Mouse (Mus musculus) hindbrain, embryonic 14.5 days (tissue): ENCODE results near the gene St8sia1. TPM values are rescaled to one million over a fixed set of nuclear protein-coding genes. Genes with fewer than 3 reads are reported as not detected.
A peak's percentile ranks its signal among the peaks of the same experiment; 100 is the strongest.
"Not testable (repeated sequence)": the region's sequence is repeated elsewhere in the genome, so short reads cannot be mapped to it uniquely, and the experiment has no call there.

ENCODE experiments used
- ATAC-seq: fragments of 200-750 bp; cut with Nextera tagmentation; 2 replicates; pipeline ENCODE4 v1.8.0; 2017; ENCODE audit warnings: moderate number of reproducible peaks, mild to moderate bottlenecking, moderate TSS enrichment, moderate library complexity; ENCODE audit not compliant: low FRiP score
- DNase-seq: peaks from one replicate; pipeline ENCODE4 v3.0.0-alpha.2; 2015; ENCODE audit warnings: low spot score
- H3K27ac ChIP-seq: fragments of 300-500 bp; sonication (generic); 2 replicates; pipeline ENCODE4 v1.5.1; 2014; ENCODE audit warnings: mild to moderate bottlenecking, moderate library complexity
- H3K27me3 ChIP-seq: fragments of 300-500 bp; sonication (generic); 2 replicates; pipeline ENCODE4 v1.6.1; 2014; ENCODE audit warnings: mild to moderate bottlenecking, low read length, mixed read lengths; ENCODE audit not compliant: control insufficient read depth, insufficient read depth
- H3K36me3 ChIP-seq: fragments of 300-500 bp; sonication (generic); replicated peaks from 2 replicates; pipeline ENCODE4 v1.6.1; 2014; ENCODE audit not compliant: control insufficient read depth, insufficient read depth
- H3K4me1 ChIP-seq: fragments of 300-500 bp; sonication (generic); replicated peaks from 2 replicates; pipeline ENCODE4 v1.6.1; 2014; ENCODE audit warnings: antibody characterized with exemption, low read length, mixed read lengths; ENCODE audit not compliant: control insufficient read depth, insufficient read depth
- H3K4me2 ChIP-seq: fragments of 300-500 bp; sonication (generic); replicated peaks from 2 replicates; pipeline ENCODE4 v1.6.1; 2014; ENCODE audit warnings: mild to moderate bottlenecking, moderate library complexity
- H3K4me3 ChIP-seq: fragments of 300-500 bp; sonication (generic); replicated peaks from 2 replicates; pipeline ENCODE4 v1.5.1; 2014; ENCODE audit warnings: mild to moderate bottlenecking, low read length
- H3K9ac ChIP-seq: fragments of 300-500 bp; sonication (generic); 2 replicates; pipeline ENCODE4 v1.6.1; 2014
- H3K9me3 ChIP-seq: fragments of 300-500 bp; sonication (generic); 2 replicates; pipeline ENCODE4 v1.6.1; 2016; ENCODE audit warnings: low read length; ENCODE audit not compliant: control insufficient read depth
- WGBS: fragments of 180-500 bp; shearing (Covaris S2); extraction: QIAGEN DNeasy Blood & Tissue Kit; methylation state at CpG from one replicate; pipeline ENCODE4 v1.1.7; 2014; 5-methylcytosine and 5-hydroxymethylcytosine counted together
- polyA plus RNA-seq: library from polyadenylated mRNA; unstranded; fragments of >200 nt; fragmentation: Nextera tagmentation; extraction: Ambion mirVana; gene quantifications from 2 replicates; pipeline ENCODE4 v1.2.1, GENCODE M21; 2014

The St8sia1 gene
- polyA plus RNA-seq, 1 experiment from 2014 or later = 6.1 TPM

GRCm38 (mm10) chr6:142986706-142987105 is 22.5 kb upstream of the St8sia1 start:
- not testable (repeated sequence) for H3K27ac ChIP-seq, H3K4me3 ChIP-seq, DNase-seq, H3K27me3 ChIP-seq, ATAC-seq, H3K4me2 ChIP-seq, H3K9me3 ChIP-seq, H3K9ac ChIP-seq, H3K4me1 ChIP-seq, H3K36me3 ChIP-seq
- 91% methylated on average over 9 of the region's 9 CpGs for WGBS

DNA sequence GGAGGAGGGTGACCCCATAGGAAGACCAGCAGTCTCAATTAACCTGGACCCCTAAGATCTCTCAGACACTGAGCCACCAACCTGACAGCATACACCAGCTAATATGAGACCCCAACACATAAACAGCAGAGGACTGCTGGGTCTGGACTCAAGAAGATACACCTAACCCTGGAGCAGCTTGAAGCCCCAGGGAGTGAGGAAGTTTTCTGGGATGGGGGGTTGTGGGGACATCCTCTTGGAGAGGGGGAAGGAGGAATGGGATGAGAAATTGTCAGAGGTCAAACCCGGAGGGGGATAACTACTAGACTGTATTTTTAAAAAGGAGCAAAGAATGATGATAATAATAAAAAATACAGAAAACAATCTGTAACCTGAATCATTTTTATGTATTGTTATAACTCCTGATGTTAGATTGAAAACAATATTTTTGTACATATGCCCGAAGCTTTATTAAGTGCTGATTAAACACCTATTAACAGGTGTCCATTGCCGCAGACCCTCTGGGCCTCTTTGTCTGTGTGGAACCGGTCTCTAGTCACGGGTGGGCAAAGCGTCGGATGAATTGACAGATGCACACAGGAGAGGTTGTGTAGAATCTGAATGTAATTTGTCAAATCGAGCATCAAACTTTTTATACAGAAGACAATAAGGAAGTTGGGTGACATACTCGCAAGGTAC is 21.4 kb upstream of the St8sia1 start:
- DNase-seq, ATAC-seq, H3K4me3 ChIP-seq, H3K4me1 ChIP-seq, H3K27me3 ChIP-seq, H3K9ac ChIP-seq, H3K36me3 ChIP-seq, H3K4me2 ChIP-seq, H3K27ac ChIP-seq, H3K9me3 ChIP-seq: not testable (repeated sequence)
- WGBS = 91% methylated on average over 9 of the region's 9 CpGs

DNA sequence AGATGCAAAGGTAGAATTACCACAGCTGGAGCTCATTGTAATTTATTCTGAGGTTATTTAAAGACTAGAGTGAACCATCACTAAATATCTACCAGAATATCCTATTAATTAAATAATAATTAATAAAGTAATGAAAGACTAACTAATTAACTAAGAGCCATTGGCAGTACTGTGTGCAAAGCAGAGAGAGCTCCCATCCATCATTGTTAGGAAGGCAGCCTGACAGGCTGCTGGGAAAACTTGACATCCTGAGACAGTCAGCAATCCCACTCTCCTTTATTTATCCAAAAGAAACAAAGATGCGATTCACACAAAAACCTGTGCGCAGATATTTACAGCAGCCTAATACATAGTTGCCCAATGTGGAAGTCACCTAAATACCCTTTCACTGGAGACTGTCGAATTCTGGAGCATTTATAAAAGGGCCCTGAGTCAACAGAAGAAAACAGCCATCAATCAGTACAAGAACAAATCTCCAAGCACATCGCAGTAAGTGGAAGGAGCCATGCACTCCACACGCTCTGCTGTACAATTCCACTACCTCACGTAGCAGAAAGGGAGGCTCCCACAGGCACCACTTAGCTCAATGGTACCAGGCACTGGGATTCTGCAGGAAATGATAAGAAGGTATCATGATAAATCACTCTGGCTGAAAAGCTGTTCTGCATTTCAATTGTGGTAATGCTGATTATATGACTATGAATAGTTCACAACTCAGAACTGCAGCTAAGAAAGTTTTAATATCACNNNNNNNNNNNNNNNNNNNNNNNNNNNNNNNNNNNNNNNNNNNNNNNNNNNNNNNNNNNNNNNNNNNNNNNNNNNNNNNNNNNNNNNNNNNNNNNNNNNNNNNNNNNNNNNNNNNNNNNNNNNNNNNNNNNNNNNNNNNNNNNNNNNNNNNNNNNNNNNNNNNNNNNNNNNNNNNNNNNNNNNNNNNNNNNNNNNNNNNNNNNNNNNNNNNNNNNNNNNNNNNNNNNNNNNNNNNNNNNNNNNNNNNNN is 15.7 kb upstream of the St8sia1 start:
- Histone ChIP-seq H3K4me3 (no peak overlapping the region), H3K27me3 (no peaks in the 10 kb centered on the region), H3K9ac (0 out of 2 replicates have a peak overlapping the region, but pooled peaks have one; percentile 3), H3K9me3 (0 out of 2 replicates have a peak, but pooled peaks cover 3% of the 10 kb centered on the region), H3K4me1 (peaks cover 22% of the 10 kb centered on the region), H3K4me2 (no peak overlapping the region), H3K27ac (peak overlapping the region; percentile 63), H3K36me3 (no peaks in the 10 kb centered on the region)
- 29% methylated on average over 6 of the region's 6 CpGs for WGBS
- peak; percentile 84; the same call in 1 of the 2 replicates for ATAC-seq
- peak; percentile 42 for DNase-seq

DNA sequence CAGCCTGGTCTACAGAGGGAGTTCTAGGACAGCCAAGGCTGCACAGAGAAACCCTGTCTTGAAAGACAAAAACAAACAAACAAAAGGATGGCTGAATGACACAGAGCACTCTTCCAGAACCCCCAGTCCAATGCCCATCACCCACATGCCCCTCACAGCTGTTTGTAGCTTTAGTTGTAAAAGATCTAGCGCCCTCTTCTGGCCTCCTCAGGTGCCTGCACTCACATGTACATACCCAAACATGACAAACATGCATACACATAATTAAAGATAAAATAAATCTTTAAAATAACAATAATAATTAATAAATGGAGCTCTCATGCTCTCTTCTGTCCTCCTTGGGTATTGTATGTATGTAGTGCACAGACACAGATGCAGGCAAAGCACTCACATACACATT is 13.0 kb upstream of the St8sia1 start:
- Histone ChIP-seq H3K27me3 (no peaks in the 10 kb centered on the region), H3K36me3 (no peaks in the 10 kb centered on the region), H3K27ac (no peak overlapping the region), H3K4me2 (no peak overlapping the region), H3K9ac (no peak overlapping the region), H3K9me3 (0 out of 2 replicates have a peak, but pooled peaks cover 3% of the 10 kb centered on the region), H3K4me1 (peaks cover 22% of the 10 kb centered on the region), H3K4me3 (no peak overlapping the region)
- 48% methylated on average over 1 of the region's 1 CpGs for WGBS
- ATAC-seq = no peak
- DNase-seq = no peak

DNA sequence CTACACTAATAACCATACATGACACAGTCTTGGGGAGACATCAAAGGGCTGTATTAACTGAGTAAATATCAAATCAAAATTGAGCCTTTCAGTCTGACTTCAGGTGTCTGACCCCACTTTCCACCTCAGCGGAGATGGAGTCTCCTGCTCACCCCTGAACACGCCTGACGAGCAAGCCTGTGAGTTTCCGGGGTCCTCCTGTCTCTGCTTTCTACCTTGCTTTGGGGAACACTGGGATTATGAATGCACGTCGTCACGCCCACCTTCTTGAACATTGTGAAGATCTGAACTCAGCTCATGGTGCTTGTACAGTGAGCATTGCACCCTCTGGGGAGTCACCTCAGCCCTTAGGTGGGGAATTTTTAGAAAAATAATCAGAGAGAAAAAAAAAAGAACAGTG is 9.0 kb upstream of the St8sia1 start:
- no peak for DNase-seq
- H3K9me3 ChIP-seq = no peaks in the 10 kb centered on the region
- no peak overlapping the region for H3K27ac ChIP-seq
- no peaks in the 10 kb centered on the region for H3K36me3 ChIP-seq
- no peak overlapping the region for H3K4me3 ChIP-seq
- no peak overlapping the region for H3K4me2 ChIP-seq
- H3K27me3 ChIP-seq = no peaks in the 10 kb centered on the region
- no peak overlapping the region for H3K9ac ChIP-seq
- no peaks in the 10 kb centered on the region for H3K4me1 ChIP-seq
- 92% methylated on average over 7 of the region's 7 CpGs for WGBS
- ATAC-seq = no peak

DNA sequence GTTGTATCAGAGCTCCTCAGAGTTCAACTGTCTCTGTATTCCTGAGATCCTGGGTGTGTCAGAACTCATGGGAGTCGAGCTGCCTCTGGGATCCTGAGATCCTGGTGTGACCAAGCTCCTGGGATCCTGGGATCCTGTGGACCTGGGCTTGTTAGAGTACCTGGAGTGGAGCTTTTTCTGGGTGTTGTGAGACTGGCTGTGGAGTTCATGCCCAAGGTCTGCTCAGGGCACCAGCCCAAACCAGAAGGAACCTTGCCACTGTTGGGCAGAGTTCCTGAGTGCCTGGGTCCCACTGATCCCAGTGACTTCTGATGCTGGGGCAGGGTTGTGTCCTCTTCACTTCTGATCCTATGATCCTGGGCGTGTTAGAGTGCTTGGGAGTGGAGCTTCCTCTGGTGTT is 8.0 kb upstream of the St8sia1 start:
- Histone ChIP-seq H3K36me3 (no peaks in the 10 kb centered on the region), H3K27ac (no peak overlapping the region), H3K4me3 (no peak overlapping the region), H3K9me3 (no peaks in the 10 kb centered on the region), H3K27me3 (no peaks in the 10 kb centered on the region), H3K4me2 (no peak overlapping the region), H3K4me1 (no peaks in the 10 kb centered on the region), H3K9ac (no peak overlapping the region)
- ATAC-seq = no peak
- WGBS = 61% methylated on average over 2 of the region's 2 CpGs
- DNase-seq = no peak

DNA sequence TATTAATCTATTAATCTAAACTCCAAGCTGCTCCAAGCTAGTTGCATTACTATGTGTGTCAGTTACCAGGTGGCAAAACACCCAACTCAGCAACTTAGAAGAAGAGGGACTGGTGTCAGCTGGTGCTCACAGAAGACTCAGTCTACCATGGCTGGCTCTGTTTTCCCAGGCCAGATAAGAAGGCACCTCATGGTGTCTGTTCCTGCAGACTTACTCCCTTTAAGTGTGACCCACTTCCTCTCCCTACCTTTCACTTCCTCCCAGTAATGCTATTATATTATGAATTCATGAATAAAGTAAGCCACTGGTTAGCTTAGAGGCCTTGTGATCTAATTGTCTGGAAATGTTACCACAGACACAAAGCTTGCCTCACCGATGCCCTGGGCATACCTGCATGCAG is 3.2 kb upstream of the St8sia1 start:
- no peaks in the 10 kb centered on the region for H3K27me3 ChIP-seq
- H3K4me2 ChIP-seq = no peak overlapping the region
- no peak overlapping the region for H3K27ac ChIP-seq
- ATAC-seq (no peak), DNase-seq (no peak)
- H3K4me1 ChIP-seq = peaks cover 8% of the 10 kb centered on the region
- H3K9ac ChIP-seq = no peak overlapping the region
- 87% methylated on average over 1 of the region's 1 CpGs for WGBS
- H3K4me3 ChIP-seq = no peak overlapping the region
- H3K9me3 ChIP-seq = no peaks in the 10 kb centered on the region
- H3K36me3 ChIP-seq = no peaks in the 10 kb centered on the region

DNA sequence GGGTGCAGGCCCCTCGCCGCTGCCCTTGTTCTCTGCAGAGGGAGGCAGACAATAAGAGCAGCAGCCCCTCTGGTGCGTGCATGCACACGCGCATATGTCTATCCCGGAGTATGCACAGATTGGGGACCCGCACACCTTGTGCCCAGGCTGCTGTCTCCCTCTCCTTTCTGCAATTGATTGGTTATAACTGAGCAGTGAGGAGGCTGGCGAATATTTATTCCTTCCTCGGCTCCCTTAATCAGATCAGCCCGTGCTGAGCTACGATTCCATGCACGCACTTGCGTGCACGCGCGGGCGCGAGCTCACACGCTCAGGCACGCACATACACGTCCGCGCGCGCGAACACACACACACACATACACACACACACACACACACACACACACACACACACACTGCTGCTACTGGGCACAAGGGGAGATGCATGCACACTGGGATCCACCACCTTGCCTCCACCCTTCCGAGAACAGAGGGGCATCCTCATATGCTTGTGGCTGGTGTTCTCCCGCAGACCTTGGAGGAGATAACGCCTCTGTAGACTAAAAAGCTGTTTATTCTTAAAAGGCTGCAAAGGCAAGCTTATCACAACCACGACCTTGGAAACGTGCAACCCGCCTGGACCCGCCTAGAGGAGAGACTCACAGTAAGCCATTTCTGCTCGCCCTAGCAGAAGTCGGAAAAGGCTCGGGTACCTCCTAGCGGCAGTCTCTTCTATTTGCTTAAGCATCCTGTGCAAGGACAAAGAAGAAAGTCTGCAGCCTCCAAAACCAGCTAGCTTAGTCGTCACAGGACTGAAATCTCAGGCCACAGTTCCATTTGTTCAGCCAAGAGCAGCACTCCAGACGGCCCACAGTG is 506 bp upstream of the St8sia1 start:
- Histone ChIP-seq H3K27me3 (no peaks in the 10 kb centered on the region), H3K4me3 (peak overlapping the region; percentile 67), H3K9ac (peak overlapping the region; percentile 86), H3K4me1 (peaks cover 31% of the 10 kb centered on the region), H3K36me3 (no peaks in the 10 kb centered on the region), H3K4me2 (peak overlapping the region; percentile 76), H3K9me3 (no peaks in the 10 kb centered on the region), H3K27ac (peak overlapping the region; percentile 98)
- WGBS = under 1% methylated on average over 39 of the region's 39 CpGs
- ATAC-seq = peak; percentile 90
- peak; percentile 87 for DNase-seq
